Mouse (Mus musculus) heart, postnatal 10 days (tissue): ENCODE data around the gene Txndc15. TPM values are rescaled to one million over a fixed set of nuclear protein-coding genes. Genes with fewer than 3 reads are reported as not detected.

Experiments used
- DNase-seq, 2 experiments: peaks; one replicate each; pipeline ENCODE4 v3.0.0; 2021
- intact Hi-C: fragments of 180-260 bp; cut with DNase I; formaldehyde crosslinking; loops from one replicate; pipeline ENCODE4 v1.15.1; 2025
- total RNA-seq, 2 experiments: library from RNA; stranded (reverse); gene quantifications; 2 replicates each; pipeline ENCODE4 v1.2.3; 2021

The Txndc15 gene
- total RNA-seq, 2 experiments from 2014 or later, result 39.4 to 39.9 TPM

DNA sequence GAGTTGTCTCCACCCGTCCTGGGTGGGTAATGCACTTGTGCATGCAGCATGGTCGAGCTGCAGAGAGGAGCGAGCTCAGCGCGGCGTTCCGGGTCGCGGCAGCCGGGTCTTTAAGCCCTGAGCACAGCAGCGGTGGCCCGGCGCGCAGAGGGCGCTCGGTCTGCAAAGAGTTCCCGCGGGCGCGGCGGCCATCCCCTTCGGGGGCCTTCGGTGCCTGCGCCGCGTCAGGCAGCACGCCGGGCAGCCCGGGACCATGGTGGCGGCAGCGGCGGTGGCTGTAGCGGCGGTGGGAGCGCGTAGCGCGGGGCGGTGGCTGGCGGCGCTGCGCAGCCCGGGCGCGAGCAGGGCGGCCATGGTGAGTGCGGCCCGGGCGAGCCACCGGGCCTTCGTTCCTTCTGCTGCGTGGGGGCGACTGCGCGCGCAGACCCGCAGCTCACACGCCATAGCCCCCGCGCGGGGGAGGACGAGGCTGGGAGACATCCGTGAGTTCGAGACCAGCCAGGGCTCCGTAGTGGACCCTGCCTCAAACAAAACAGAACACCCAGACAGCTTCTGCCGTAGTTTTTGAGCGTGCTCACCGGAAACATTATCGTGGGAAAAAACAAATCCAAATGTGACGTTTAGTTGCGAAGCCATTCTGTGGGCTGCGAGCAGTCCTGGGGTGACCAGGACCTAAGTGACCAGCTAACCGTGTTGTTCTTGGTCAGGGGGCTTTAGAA, 12.8 kb downstream of the Txndc15 start, which contains the start of gene Pcbd2:
Pcbd2 (plus strand) TSS at position 249 of the 719 bp plus-strand sequence.
- intact Hi-C loops, result loop anchor here (5.0 to 10.0 kb wide), 2 partner anchors 35 to 238 kb away; partner anchors contain the start of gene B230219D22Rik
- DNase-seq, result peak; percentile 92

DNA sequence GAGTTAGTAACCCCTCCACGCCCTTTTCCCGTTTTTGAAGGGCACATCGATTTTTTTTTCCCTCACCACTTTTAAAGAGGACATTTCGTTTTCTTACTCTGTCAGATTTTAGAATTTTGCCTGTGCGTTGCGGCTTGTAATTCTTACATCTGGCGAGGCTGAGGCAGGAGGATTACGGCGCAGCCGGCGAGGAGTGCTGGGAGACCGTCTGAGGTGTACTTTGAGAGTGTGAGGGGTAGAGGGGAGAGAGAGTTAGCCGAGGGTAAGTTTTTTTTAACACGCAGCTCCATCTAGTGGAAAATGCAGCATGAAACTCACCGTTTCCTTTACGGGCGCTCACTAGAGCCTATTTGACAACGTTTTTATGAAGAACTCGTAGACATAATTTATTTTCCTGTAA, 13.4 kb downstream of the Txndc15 start:
- peak; percentile 80 for DNase-seq
- intact Hi-C loops, result loop anchor here (1.0 to 10.0 kb wide), 4 partner anchors 36 to 237 kb away; partner anchors contain the start of gene B230219D22Rik

DNA sequence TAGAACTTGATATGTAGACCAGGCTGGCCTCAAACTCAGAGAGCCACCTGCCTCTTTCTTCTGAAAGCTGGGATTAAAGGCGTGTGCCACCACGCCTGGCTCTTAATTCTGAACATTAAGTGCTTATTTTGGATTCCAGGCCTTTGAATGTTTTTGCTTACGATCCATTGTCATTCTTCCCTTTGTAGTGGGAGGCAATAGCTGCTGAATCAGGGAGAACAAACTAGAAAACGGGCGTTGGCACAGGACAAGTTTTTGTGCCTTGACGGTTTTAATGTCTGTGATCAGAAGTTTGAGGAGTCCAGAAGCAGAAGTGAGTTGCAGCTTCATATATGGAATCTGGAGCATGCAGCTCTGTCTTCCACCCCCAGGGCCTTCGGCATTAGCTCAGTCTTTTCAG, 16.3 kb downstream of the Txndc15 start:
- DNase-seq, result no peak
- intact Hi-C loops, result no loop called here

DNA sequence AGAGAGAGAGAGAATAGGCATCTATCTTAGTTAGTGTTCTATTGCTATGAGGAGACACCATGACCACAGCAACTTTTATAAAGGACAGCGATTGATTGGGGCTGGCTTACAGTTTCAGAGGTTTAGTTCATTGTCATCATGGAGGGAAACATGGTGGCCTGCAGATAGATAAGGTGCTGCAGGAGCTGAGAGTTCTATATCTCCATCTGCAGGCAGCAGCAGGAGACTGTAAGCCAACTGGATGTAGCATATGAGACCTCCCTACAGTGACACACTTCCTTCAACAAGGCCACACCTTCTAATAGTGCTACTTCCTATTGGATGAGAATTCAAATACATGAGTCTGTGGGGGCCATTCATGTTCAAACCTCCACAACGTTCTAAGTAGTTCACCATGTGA, 17.7 kb downstream of the Txndc15 start:
- intact Hi-C loops, result no loop called here
- DNase-seq, result no peak

DNA sequence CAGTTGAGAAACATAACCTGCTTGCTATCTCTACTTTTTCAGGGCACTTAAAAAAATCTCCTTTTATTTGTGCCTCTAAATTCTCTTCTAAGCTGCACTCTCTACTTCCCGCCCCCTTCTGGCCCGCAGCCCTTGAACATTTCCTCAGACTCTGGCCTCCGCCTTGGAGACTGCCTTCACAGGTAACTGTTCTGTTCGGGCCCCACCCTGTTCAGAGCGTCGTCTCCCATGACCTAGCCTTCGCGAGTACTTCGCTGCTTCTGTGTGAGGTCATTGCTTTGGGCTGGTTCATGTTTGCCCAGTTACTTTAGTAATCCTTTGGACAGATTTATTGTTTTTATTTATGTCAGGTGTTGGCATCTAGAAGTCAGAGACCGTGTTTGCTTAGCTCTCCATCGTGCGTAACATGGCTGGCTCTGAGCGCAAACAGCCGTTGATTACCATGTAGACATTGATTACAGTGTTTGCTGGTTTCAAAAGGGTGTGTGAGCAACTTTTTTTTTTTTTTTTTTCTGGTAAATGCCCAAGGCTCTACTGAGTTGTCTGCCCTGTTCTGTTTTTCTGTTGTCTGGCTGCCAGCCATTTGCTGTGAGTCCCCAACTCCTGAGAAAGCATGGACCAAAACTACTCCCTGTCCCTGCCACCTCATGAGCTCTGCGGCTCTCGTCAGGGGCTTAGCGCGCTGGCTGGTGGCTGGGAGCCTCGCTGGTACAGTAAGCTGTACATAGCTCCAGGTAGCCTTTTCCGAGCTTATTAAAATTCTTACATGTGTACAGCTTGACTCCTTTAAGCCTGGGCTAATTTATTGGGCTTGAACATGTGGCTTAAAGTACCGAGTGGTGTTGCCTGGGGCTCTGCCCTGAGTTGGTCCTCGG, 19.4 kb downstream of the Txndc15 start:
- intact Hi-C loops, result no loop called here
- DNase-seq, result no peak

DNA sequence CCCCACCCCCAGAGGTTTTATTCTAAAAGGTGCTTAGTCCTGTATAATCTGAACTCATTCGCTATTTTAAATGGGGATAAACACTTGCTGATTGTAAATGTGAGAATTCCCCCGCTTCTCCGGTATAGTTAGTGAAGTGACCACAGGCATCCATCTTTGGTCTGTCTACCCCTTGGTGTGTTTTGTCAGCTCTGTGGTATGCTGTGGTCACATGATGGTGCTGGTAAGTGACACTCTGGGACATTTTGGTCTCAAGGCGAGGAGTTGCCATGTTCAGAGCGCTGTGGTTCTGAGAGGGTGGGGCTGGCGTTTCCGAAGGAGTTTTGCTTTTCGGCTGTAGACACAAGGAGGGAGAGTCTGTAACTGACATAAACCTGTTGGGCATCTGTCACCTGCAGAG, 23.4 kb downstream of the Txndc15 start:
- intact Hi-C loops, result no loop called here
- DNase-seq, result no peak

DNA sequence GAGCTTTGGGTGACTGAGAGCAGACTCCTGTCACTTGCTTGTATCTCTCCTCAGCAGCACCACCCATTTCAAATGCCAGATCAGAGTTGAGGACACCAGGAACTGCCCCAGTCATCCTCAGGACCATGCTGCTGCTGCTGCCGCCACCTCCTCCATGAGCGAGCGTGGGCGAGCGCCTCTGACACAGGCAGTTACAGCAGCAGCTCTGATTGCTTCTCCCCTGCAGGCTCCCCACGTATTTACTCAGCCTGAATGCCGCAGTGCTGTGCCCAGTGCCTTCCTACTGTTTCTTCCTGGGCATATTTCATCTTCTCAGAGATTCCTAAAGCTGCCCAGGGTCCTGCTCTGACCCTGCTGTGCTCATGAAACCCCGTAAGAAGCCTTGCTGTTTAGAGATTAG, 27.9 kb downstream of the Txndc15 start:
- intact Hi-C loops, result no loop called here
- DNase-seq, result no peak

DNA sequence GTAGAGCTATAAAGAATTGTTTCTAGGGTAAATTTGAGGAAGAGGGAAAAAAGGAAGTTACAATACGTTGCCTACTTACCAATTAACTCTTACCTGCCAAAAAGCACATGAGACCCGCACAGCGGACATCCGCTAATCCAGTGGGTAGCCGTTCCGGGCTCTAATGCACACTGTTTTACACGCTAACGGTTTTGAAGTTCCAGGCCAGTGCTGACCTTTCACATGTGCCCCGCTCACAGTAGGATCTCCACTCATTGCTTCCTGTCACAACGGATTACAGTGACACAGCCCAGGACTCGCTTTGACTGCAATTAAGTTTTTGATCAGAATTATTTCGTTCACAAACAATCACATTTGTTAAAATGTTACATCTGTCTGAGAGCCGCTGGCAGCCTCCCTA, 39.9 kb downstream of the Txndc15 start:
- DNase-seq, result no peak
- intact Hi-C loops, result no loop called here

DNA sequence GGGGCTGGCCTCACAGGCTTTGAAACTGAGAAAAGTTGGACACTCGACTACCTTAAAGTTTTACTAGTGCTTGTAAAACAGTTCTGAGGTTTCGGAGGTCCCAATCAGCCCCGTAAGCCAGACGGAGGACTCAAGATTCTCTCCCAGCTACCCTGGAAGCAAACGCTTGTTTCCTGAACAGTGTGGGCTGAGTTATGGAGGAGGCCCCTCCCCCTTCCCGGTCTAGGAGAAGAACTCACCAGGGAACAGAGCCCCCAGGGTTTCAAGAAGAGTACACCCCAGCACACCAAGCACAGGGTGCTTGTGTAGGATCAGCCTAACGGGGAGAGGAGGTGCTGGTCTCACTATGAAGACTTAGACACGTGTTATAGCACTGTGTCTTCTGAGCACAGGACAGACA, 42.3 kb downstream of the Txndc15 start:
- intact Hi-C loops, result no loop called here
- DNase-seq, result peak; percentile 2 to 10

DNA sequence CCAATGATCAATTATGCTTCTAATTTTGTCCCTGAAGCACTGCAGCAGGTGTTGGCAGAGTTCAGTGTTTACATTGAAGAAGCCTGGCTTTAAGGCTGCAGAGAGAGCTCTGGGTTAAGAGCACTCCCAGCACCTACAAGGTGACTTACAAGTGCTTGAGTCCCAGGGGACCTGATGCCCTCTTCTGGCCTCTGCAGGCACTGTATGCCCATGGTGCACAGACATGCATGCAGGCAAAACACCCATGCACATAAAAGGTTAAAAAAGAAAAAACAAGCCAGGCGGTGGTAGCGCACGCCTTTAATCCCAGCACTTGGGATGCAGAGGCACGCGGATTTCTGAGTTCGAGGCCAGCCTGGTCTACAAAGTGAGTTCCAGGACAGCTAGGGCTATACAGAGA, 43.2 kb downstream of the Txndc15 start:
- no peak for DNase-seq
- intact Hi-C loops, result no loop called here

DNA sequence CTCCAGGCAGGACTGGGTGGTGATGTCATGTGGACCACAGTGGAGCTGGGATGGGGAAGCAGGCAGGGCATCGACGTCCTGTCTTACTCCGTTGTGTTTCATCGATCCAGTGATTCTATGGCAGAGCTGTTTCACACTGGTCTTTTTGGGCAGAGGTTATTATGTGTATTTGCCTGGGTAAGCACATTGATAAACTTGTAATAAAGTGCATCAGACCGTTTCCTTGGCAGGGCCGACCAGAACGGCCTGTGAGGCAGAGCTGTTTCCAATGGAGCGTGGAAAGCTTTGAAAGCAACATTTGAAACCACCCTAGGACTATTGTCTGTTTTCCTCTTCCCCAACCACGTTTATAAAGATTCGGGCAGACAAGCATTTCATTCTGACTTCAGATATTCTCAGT, 46.1 kb downstream of the Txndc15 start:
- intact Hi-C loops, result no loop called here

DNA sequence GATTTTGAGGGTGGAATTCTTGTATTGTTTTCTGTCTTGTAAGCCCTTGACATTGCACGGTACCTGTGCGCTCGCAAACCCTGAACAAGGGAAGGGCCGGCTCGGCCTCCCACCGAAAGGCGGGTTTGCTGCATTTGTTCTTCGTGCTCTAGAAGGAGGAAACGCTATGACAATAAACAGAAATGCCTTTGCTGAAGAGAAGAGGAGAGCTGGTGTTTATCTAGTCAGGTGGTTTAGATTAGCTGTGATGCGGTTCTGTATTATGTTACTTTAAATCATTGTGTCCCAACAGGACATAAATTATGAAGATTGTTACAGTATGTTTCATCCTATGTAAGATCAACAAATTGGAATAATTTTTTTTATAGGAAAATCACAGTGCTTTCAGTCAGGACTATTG, 47.0 kb downstream of the Txndc15 start:
- intact Hi-C loops, result no loop called here
- DNase-seq, result no peak

More for the DNA sequence above, 46.1 kb downstream of the Txndc15 start:
- DNase-seq, result no peak

DNA sequence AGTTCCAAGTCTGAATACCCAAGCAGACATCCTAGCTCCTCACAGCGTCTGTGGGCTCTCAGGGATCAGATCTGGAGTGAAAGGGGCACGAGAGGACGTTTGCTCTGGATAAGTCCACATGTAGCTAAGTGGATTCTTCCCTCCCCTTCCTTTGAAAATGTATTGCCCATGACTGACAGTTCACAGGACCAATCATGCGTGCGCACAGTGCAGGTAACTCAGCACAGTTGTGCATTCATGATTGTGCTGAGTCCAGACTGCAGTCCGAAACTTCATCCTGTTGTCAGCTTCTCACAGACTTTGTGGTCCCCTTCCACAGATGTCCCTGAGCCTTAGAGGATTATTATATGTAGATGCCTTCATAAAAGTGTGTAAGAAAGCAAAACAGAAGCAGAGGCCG, 59.9 kb downstream of the Txndc15 start:
- DNase-seq, result no peak
- intact Hi-C loops, result no loop called here

DNA sequence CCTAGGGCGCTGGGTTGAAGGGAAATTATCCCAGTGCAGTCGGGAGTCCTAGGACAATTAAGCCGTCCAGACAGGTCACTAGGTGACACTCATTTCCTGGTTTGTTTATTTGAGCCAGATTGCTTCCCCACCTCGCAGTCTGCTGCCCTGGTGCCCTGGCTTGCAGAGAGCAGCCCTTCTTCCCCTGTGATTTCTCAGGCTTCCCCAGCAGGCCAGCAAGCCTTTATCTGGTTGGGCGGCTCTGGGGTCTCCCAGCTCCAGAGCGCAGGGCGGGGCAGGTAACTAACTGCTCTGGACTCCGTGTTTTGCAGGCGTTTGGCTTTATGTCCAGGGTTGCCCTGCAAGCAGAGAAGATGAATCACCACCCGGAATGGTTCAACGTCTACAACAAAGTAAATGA, 60.6 kb downstream of the Txndc15 start:
- DNase-seq, result no peak
- intact Hi-C loops, result no loop called here

Other genes with a start within 250 kb of the Txndc15 start
- 10 to 100 TPM; 53.7 to 58.2 TPM for gene Dbn1, start 226.5 kb upstream of the Txndc15 start, total RNA-seq
- gene Pdlim7, start 201.0 kb upstream of the Txndc15 start, total RNA-seq, result 10 to 100 TPM; 63.6 to 74.2 TPM
- 1 to 10 TPM; 1.7 to 1.8 TPM for gene Dok3, start 185.4 kb upstream of the Txndc15 start, total RNA-seq
- 10 to 100 TPM; 17.5 to 18.2 TPM for gene Ddx41, start 178.0 kb upstream of the Txndc15 start, total RNA-seq
- gene Fam193b, start 143.5 kb upstream of the Txndc15 start, total RNA-seq, result 10 to 100 TPM; 22.8 to 24.2 TPM
- 100 to 1,000 TPM; 104 to 106 TPM for gene Tmed9, start 140.9 kb upstream of the Txndc15 start, total RNA-seq
- gene B4galt7, start 114.8 kb upstream of the Txndc15 start, total RNA-seq, result 10 to 100 TPM; 11.2 to 12.2 TPM
- gene Caml, start 91.6 kb upstream of the Txndc15 start, total RNA-seq, result 10 to 100 TPM; 14.5 to 18.0 TPM
- gene Ddx46, start 79.6 kb upstream of the Txndc15 start, total RNA-seq, result 10 to 100 TPM; 29.8 to 33.5 TPM
- 10 to 100 TPM; 61.0 to 66.0 TPM for gene B230219D22Rik, start 21.5 kb upstream of the Txndc15 start, total RNA-seq
- 10 to 100 TPM; 40.4 to 43.0 TPM for gene Pcbd2, start 12.7 kb downstream of the Txndc15 start, total RNA-seq
- gene Catsper3, start 69.9 kb downstream of the Txndc15 start, total RNA-seq, result under 1 TPM in 1 of 2 experiments, not detected in 1; 0.26 TPM
- gene Pitx1, start 121.5 kb downstream of the Txndc15 start, total RNA-seq, result not detected